Mouse (Mus musculus) heart, postnatal 25 days (tissue): ENCODE measurements around the gene Gpsm1. TPM values are rescaled to one million over a fixed set of nuclear protein-coding genes. Genes with fewer than 3 reads are reported as not detected.

Source experiments
- DNase-seq: peaks from one replicate; pipeline ENCODE4 v3.0.0; 2022; ENCODE audit warnings: low spot score
- intact Hi-C: fragments of 180-260 bp; cut with DNase I; formaldehyde crosslinking; loops from one replicate; pipeline ENCODE4 v1.15.1; 2025
- total RNA-seq, 2 experiments: library from RNA; stranded (reverse); gene quantifications; 2 replicates each; pipeline ENCODE4 v1.2.3; 2021

Gene Gpsm1
- total RNA-seq, 2 experiments from 2014 or later: 195 to 226 TPM

DNA sequence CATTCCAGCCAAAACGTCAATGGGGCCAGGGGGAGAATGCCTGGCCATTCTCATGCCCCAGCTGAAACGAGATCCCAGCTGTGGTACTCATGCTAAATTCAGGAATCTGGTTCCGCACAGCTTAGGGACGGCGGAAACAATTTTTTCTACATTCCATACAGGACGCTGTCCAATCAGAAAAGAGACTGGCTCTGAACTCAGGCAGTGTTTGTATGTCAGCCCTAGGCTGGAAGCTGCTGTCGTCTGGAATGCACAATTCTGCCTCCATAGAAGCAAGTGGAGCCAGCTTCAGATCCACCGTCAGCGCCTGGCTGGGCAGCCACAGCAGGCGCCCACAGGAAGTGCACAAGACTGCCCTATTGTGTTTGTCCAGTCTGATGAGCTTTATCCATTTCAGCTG, 5.6 kb upstream of the Gpsm1 start:
- no peak for DNase-seq
- intact Hi-C loops: no loop called here

GRCm38 (mm10) chr2:26311936-26312335, 3.4 kb upstream of the Gpsm1 start:
- no peak for DNase-seq
- intact Hi-C loops: no loop called here

DNA sequence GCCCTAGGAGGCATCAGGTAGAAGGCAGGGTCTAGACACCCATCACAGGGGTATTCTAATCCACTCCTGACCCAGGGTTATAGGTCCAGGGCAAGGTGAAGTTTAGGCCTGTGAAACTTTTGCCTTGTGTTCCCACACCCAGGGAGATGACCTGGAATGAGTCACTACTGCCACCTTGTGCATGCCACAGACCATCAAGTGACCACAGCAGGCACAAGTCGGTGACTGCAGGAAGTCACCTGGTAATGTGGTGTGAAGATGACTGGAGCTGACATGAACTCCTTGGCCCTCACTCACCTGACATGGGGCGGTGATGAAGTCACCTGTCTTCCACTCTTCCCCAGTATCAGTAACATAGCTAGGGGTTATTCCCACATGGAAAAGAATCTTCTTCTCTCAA, 2.5 kb upstream of the Gpsm1 start:
- intact Hi-C loops: no loop called here

GRCm38 (mm10) chr2:26313394-26313793, 1.9 kb upstream of the Gpsm1 start:
- DNase-seq: no peak
- intact Hi-C loops: no loop called here

More for the DNA sequence above, 2.5 kb upstream of the Gpsm1 start:
- DNase-seq: no peak

- peak; percentile 69 for DNase-seq
- intact Hi-C loops: no loop called here
These were observed 839 bp upstream of the Gpsm1 start for GRCm38 (mm10) chr2:26314281-26315071.

DNA sequence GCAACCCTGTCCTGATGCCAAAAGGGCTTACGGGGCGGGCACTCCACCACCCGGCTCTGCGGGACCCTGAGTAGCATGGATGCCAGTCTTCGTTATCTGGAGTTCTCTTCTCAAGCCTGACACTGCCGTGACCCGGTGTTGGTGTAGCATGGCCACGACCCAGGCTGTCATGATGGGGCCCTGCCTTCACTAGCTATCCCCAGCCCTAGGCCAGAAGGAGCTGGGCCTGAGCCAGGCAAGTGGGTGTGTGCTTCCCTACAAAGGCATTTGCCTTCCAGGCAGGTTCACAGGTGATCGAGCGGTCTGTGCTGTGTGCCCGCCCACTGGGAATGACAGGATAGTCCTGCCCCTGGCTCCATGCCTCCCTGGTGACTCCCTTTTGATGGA, 603 bp downstream of the Gpsm1 start:
- no peak for DNase-seq
- intact Hi-C loops: no loop called here

- DNase-seq: no peak
- intact Hi-C loops: no loop called here
These were observed 1.4 kb downstream of the Gpsm1 start for GRCm38 (mm10) chr2:26316576-26317246.

GRCm38 (mm10) chr2:26317371-26317770, 2.1 kb downstream of the Gpsm1 start:
- DNase-seq: no peak
- intact Hi-C loops: no loop called here

GRCm38 (mm10) chr2:26317991-26318672, 2.8 kb downstream of the Gpsm1 start:
- intact Hi-C loops: no loop called here
- DNase-seq: no peak

DNA sequence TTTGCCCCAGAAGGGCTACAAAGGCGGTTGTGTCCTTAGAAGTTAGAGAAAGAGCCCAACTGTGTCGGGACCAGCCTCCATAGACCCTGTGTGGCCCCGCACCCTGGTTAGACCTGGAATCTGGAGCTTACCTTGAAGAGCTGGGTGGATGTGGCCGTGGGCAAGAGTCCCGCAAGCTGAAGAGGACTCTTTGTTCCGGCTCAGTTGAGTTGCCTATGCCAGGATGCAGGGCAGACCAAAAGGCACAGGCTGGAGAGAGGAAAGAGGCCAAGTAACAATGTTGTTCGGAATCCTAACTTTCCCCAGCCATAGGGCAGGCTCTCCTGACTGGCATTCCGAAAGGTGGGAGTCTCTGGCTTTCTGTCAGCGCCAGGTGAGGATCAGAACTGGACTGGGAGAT, 3.8 kb downstream of the Gpsm1 start:
- no peak for DNase-seq

DNA sequence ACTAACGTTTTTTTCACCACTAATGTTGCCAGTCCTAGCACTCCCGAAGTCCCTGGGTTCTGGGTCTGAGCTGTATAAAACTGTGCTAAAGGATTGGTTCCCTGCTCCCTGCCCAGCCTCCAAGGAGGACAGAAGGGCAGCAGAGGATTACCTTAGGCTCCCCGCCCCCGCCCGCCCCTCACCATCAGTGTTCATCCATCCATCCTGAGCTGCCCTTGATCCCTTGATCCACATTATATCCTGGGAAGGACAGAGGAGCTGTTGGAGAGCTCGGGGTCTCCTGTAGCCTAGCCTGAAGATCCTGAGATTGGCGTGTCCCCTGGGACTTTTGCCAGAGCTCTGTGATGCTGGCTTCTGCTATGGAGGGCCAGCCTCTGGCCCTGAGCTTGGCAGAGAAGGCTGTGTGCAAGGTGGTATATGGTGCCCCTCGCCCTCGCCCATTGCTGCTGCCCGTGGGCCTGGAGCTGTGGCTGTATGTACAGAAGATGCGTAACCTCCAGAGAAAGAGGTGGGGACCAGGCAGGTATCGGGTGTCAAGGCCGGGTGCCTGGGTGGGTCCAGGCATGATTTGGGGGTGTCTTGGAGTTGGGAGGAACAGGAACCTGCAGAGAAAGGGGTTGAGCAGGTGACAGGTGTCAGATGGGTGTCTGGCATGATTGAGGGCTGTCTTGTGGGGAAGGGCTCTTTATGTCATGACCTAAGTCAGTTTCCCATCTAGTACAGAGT, 4.4 kb downstream of the Gpsm1 start:
- intact Hi-C loops: loop anchor here (5.0 kb wide), 1 partner anchor 243 kb away; no protein-coding TSS in a partner anchor
- no peak for DNase-seq

More for the DNA sequence above, 3.8 kb downstream of the Gpsm1 start:
- intact Hi-C loops: no loop called here

DNA sequence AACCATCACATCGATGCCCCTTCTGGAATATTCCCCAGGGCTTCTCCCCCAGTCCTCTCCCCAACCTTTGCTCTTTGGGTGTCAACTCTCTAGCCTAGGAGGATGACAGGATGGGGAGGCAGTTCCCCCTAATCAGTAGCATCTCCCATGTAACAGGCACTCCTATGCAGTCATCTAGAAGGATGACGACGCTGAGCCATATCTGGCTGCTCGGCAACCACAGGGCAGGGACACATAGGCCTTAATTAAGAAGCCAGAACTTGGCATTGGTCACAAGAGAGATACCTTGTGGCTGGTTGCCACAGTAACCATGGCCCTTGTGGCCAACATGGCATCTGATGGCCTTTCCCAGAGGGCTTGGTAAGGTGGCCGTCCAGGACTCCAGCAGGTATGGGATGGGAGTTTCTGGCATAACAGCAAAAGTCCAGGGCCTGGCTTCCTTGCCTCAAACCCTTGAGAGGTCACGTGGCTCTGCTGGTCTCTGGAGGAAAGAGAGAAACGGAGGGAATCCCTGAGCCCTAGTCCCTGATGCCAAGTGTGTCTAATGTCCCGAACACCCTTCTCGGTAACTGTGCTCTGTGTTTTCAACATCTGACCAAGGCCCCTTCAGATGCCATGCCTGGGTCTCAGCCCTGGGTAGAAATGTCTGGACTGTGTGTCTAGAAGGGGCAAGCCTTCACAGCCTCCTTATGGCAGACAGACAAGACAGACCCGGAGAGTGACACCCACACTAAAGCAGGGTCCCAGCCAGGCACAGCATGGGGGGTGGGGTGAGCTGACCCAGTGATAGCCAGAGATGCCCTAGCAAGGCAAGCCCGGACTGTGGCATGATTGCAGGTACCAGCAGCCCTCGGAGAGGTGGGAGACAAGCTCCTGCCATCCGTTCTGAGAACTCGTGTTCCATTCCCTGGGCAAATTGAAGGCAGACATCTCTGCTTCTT, 5.2 kb downstream of the Gpsm1 start:
- intact Hi-C loops: loop anchor here (5.0 kb wide), 1 partner anchor 242 kb away; no protein-coding TSS in a partner anchor
- DNase-seq: no peak

- intact Hi-C loops: loop anchor here (5.0 kb wide), 1 partner anchor 239 kb away; no protein-coding TSS in a partner anchor
- DNase-seq: no peak
These were observed 8.4 kb downstream of the Gpsm1 start for GRCm38 (mm10) chr2:26323589-26324325.

GRCm38 (mm10) chr2:26324917-26325316, 9.6 kb downstream of the Gpsm1 start:
- DNase-seq: no peak
- intact Hi-C loops: loop anchor here (1.0 to 5.0 kb wide), 3 partner anchors 27 to 237 kb away; partner anchors contain the start of genes Dnlz and Inpp5e

GRCm38 (mm10) chr2:26325386-26326181, 10.3 kb downstream of the Gpsm1 start:
- DNase-seq: no peak

DNA sequence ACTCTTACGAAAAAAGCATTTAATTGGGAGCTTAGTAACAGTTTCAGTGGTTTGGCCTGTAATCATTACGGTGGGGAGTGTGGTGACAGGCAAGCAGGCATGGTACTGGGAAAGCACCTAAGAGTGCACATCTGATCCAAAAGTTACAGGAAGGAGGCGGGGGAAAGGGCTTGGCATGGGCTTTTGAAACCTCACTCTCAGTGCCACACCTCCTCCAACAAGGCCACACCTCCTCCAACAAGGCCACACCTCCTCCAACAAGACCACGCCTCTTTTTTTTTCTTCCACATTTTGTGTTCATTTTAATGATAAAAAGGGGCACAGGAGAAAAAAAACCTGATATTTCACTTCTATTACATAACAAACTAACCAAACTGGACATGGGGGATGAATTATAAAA, 12.5 kb downstream of the Gpsm1 start:
- intact Hi-C loops: loop anchor here (5.0 kb wide), 1 partner anchor 79 kb away; the partner anchor contains the start of gene Inpp5e
- no peak for DNase-seq

More at GRCm38 (mm10) chr2:26325386-26326181, 10.3 kb downstream of the Gpsm1 start:
- intact Hi-C loops: loop anchor here (1.0 to 5.0 kb wide), 2 partner anchors 27 to 82 kb away; partner anchors contain the start of genes Dnlz and Inpp5e

DNA sequence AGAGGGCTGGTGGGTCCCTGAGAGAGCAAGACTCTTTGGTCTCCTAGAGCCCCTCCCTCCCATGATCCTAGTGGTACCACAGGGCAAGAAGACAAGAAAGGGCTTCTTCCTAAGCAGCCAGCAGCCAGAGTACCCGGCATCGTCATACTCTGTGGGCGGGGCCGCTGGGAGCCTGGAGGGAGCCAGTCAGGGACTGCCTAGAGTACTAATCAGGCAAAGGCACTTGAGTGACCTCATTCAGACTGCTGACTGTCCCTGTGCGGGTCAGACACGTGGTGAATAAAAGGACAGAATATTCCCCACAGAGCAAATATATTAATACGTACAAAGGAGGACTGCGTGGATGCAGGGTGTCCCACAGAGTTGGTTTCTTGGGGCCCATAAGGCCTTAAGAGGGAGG, 14.1 kb downstream of the Gpsm1 start:
- peak; percentile 75 for DNase-seq
- intact Hi-C loops: loop anchor here (5.0 kb wide), 1 partner anchor 78 kb away; the partner anchor contains the start of gene Inpp5e
